Mouse (Mus musculus) CD4-positive naive resting alpha-beta T cell, adult 76 days (primary cell): ENCODE data around the gene Krt6a. TPM values are rescaled to one million over a fixed set of nuclear protein-coding genes. Genes with fewer than 3 reads are reported as not detected.

Experiments used
- total RNA-seq: library from RNA; stranded (reverse); gene quantifications from one replicate; pipeline ENCODE4 v1.2.4, GENCODE M21; 2023

Krt6a gene
- not detected for total RNA-seq

DNA sequence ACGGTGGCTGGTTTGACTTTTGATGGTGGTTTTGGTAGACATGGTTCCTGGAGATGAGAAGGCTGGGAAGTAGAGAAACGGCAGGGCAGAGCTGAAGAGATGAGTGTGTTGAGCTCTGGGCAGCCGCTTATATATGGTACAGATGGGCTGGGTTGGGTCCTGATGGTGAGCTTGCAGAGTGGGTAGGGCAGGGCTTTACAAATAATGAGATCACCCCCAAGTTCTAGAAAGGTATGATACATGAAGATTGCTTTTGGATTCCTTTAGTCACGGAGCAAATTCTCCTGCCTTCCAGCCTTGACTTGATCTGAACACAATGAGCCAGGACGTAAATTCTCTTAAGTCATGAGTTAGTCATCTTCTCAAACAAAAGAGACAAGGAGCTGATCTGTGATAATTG, at the start of gene Krt6a:
Krt6a (minus strand) TSS at position 101 of the 400 bp plus-strand sequence.

DNA sequence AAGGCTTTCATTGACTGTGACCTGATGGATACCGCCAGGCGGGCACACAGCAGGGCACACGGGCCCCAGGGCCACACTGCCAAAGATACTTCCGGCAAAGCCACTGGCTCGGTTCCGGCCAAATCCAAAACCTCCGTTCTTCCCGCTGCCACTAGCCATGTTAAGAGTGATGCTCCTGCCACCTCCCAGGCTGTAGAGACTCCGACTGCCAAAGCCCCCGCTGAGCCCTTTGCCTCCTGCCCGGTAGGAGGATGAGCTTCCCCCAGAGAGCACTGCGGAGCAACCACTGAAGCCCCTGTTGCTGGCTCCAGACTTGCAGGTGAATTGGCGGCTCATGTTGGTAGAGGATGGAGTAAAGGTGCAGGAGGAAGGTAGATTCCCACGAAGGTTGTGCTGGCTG, 48.6 kb upstream of the Krt6a start, which contains the start of gene Krt71:
Krt71 (minus strand) TSS at position 399 of the 400 bp plus-strand sequence.

DNA sequence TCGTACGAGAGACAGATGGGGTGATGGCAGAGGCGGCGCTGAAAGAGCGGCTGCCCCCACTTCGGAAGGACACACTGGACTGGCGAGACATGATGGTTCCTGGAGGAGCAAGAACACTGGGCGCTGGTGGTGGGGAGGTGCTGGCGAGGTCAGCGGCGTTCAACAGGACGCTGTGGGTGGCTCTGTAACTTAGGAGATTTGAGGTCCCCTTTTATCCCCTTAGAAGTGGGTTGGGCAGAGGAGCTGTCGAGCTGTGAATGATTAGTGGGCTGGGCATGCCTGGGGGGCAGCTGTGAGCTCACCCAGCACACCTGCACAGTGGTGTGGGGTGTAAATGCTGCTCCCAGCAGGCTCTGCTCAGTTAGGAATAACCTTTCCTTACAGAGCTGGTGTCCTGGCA, 18.6 kb upstream of the Krt6a start, which contains the start of gene Krt5:
Krt5 (minus strand) TSS at position 179 of the 400 bp plus-strand sequence.

DNA sequence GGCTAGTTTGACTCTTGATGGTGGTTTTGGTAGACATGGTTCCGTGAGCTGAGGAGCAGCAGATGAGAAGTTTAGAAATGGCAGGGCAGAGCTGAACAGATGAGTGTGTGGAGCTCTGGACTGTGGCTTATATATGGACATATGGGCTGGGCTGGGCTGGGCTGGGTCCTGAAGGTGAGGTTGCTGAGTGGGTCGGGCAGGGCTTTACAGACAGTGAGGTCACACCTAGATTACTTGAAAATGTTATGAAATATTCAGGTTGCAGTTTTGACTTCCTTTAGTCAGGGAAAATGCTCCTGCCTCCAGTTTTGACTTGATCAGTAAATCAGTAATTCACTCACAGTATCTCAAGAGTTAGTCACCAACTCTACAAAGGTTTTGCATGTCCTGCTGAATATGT, 13.9 kb downstream of the Krt6a start, which contains the start of gene Krt6b:
Krt6b (minus strand) TSS at position 101 of the 400 bp plus-strand sequence.

DNA sequence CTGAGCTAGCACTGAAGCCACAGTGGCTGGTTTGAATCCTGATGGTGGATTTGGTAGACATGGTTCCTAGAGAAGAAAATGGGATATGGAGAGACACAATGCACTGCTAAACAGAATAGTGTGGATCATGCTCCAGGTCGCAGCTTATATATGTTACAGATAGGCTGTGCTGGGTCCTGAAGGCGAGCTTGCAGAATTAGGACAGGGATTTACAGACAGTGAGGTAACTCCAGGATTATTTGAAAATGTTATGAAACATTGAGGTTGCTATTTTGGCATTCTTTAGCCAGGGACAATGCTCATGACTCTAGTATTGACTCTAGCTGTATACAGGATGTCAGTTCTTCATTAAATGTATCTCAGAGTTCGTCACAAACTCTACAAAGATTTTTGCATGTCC, 46.8 kb downstream of the Krt6a start, which contains the start of gene Gm5478:
Gm5478 (minus strand) TSS at position 101 of the 400 bp plus-strand sequence.

Other genes with a start within 250 kb of the Krt6a start
- gene Krt88, start 246.6 kb downstream of the Krt6a start, total RNA-seq = not detected
- not detected for gene Krt81, start 230.6 kb downstream of the Krt6a start, total RNA-seq
- gene Krt86, start 220.8 kb downstream of the Krt6a start, total RNA-seq = not detected
- not detected for gene Krt83, start 202.8 kb downstream of the Krt6a start, total RNA-seq
- not detected for gene Gm49425, start 177.0 kb downstream of the Krt6a start, total RNA-seq
- not detected for gene Krt84, start 161.5 kb downstream of the Krt6a start, total RNA-seq
- not detected for gene Krt82, start 143.6 kb downstream of the Krt6a start, total RNA-seq
- gene Krt90, start 131.4 kb downstream of the Krt6a start, total RNA-seq = not detected
- gene Krt75, start 120.4 kb downstream of the Krt6a start, total RNA-seq = not detected
- not detected for gene Gm5414, start 66.1 kb downstream of the Krt6a start, total RNA-seq
- gene Gm5478, start 46.9 kb downstream of the Krt6a start, total RNA-seq = not detected
- not detected for gene Krt6b, start 14.0 kb downstream of the Krt6a start, total RNA-seq
- gene Krt5, start 18.6 kb upstream of the Krt6a start, total RNA-seq = not detected
- gene Krt71, start 48.8 kb upstream of the Krt6a start, total RNA-seq = not detected
- not detected for gene Krt72, start 92.2 kb upstream of the Krt6a start, total RNA-seq
- gene Krt73, start 108.0 kb upstream of the Krt6a start, total RNA-seq = not detected
- gene Krt2, start 123.9 kb upstream of the Krt6a start, total RNA-seq = not detected
- not detected for gene Krt1, start 156.5 kb upstream of the Krt6a start, total RNA-seq
- not detected for gene Krt77, start 175.4 kb upstream of the Krt6a start, total RNA-seq
- gene Krt76, start 198.6 kb upstream of the Krt6a start, total RNA-seq = not detected
- gene Krt4, start 230.4 kb upstream of the Krt6a start, total RNA-seq = 0.26 TPM
- gene Krt79, start 246.0 kb upstream of the Krt6a start, total RNA-seq = not detected